Mouse (Mus musculus) brain, embryonic 14.5 days (tissue): ENCODE data around the gene Hnrnpk. TPM values are rescaled to one million over a fixed set of nuclear protein-coding genes. Genes with fewer than 3 reads are reported as not detected.
"Not testable (repeated sequence)": the region's sequence is repeated elsewhere in the genome, so short reads cannot be mapped to it uniquely, and the experiment has no call there.

Experiments used
- DNase-seq: peaks from one replicate; pipeline ENCODE4 v3.0.0-alpha.2; 2011; ENCODE audit warnings: low read depth
- CTCF ChIP-seq: fragments of 200-500 bp; IDR thresholded peaks from 2 replicates; pipeline ENCODE4 v1.5.1; 2012; ENCODE audit warnings: inconsistent platforms, mild to moderate bottlenecking, moderate library complexity, borderline replicate concordance; ENCODE audit not compliant: insufficient read depth, insufficient read length; ENCODE audit errors: extremely low read depth
- POLR2A ChIP-seq: fragments of 200-500 bp; IDR thresholded peaks from 2 replicates; pipeline ENCODE4 v1.6.1; 2012; ENCODE audit warnings: mild to moderate bottlenecking, inconsistent platforms, borderline replicate concordance; ENCODE audit not compliant: poor library complexity, insufficient read depth, insufficient read length, severe bottlenecking; ENCODE audit errors: extremely low read depth
- polyA plus RNA-seq: library from polyadenylated mRNA; depleted of rRNA; stranded (reverse); fragments of >200 nt; gene quantifications from 2 replicates; pipeline ENCODE4 v1.2.3, GENCODE M21; 2012; rRNA removed

The Hnrnpk gene
- 842 and 926 TPM in 2 replicates for polyA plus RNA-seq

DNA sequence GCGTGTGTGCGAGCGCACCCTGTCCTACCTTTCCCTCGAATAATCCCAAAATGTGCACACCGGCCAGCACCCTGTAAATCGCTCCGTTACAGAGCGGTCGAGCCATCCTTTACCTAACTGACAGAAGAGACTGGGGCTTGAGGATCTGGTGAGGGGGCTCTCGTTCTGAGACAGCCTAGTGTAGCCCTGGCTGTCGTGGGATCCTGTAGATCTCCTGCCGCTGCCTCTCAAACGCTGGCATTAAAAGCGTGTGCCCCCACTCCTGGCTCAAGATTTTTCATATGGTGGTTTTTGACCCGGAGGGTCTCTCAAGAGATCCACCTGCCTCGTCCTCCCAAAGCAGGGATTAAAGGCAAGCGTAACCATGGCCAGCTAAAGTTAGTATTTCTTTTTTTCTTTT is at the start of gene Hnrnpk:
Hnrnpk (minus strand) TSS at position 101 of the 400 bp plus-strand sequence.
- DNase-seq: not testable (repeated sequence)

DNA sequence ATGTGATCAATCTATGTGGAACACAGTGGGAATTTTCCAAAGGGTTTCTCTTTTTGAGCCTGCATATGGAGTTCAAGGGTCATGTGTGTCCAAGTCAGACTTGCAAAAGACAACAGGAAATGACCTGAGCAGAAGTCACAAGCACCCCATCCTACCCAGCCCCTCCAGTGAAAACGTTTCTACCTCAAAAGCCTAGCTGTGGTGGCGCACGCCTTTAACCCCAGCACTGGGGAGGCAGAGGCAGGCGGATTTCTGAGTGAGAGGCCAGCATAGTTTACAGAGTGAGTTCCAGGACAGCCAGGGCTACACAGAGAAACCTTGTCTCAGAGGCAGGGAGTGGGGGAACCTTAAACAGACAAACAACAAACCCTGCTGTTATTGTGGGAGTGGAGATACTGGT is 49.1 kb upstream of the Hnrnpk start:
- TF ChIP-seq CTCF (no peak), POLR2A (no peak)
- no peak for DNase-seq

DNA sequence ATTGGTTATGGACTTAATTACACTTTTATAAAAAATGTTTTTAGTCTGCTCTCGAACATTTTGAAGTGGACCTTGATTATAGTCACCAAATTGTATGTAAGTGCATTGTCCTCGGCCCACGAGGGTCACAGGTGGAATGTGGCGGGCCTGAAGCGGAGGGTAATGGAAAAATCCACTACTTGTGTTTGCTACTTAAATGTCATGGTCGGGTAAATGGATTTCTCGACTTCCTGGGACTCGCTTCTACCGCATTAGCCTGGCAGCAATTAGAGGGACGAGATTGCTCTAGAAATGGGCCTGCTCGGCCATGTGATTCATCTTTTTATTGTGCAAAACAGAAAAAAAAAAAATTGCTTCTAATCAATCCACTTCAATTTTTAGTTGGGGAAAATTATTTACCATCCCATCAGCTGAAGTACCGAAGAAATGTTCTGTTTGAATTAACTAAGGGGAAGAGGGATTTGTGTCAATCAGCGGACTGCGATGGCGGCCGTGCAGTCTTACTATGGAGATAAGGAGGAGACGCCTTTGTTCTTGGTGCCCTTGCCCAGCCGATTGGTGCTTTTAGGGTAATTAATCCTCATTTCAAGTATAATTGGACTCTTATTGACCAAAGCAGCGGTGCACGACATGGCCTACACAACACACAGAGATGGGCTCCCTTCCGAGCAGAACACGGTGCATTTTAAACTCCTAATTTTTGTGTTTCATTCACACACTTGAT is 47.5 kb upstream of the Hnrnpk start:
- DNase-seq: peak; percentile 73

DNA sequence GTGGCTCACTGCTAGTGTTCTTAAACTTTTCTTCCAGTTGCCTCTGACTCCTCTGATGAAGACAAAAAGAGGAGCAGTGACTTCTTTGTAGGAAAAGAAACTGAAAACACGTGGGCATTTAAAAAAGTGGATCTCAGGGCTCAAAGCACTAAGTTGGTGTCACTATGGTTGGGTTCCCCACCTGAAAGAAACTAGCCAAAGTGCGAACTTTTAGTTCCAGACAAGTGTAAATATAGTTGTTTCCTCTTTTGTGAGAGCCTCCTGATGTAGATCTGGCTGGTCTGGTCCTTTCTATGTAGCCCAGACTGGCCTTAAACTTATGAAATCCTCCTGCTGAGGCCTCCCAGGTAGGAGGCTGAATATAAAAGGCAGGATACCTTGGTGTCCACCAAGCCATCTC is 43.4 kb upstream of the Hnrnpk start:
- DNase-seq: no peak
- no peak for TF ChIP-seq POLR2A
- TF ChIP-seq CTCF: no peak

More for the DNA sequence above, 47.5 kb upstream of the Hnrnpk start:
- TF ChIP-seq CTCF: no peak
- TF ChIP-seq POLR2A: no peak

DNA sequence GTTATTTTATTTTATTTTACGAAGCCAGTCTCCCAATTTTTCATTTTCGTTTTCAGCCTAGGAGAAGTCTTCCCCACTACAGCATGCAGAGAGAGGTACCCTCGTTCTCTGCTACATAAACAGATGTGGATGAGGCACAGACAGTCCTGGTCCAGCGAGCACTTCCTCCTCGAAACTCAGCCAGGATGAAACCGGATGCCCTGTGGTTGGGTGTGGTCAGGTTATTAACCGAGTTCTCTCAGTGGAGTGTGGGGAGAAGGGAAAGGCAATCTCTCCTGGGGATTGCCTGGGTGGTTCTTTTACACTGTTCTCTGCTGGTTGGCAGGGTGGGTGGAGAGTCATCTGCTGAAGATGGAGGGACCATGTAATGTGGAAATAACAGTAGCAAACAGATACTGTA is 40.6 kb upstream of the Hnrnpk start:
- TF ChIP-seq CTCF: no peak
- TF ChIP-seq POLR2A: no peak
- DNase-seq: no peak

DNA sequence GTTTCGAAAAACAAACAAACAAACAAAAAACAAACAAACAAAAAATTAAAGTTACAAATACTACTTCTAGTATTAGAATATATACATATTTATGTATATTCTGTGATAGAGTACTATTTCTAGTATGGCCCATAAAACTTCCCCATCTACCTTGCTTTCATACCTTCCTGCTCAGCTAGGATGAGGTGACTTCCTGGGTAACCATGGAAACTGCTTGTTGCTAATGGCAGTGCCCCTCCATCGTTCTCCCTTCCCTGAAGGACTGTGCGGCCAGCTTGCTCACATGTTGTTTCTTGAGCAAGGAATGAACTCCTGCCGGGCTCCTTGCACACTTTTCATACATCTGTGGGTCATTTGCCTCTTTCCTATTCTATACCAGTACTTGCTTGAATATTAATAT is 40.2 kb upstream of the Hnrnpk start:
- DNase-seq: no peak
- TF ChIP-seq POLR2A (no peak), CTCF (no peak)

DNA sequence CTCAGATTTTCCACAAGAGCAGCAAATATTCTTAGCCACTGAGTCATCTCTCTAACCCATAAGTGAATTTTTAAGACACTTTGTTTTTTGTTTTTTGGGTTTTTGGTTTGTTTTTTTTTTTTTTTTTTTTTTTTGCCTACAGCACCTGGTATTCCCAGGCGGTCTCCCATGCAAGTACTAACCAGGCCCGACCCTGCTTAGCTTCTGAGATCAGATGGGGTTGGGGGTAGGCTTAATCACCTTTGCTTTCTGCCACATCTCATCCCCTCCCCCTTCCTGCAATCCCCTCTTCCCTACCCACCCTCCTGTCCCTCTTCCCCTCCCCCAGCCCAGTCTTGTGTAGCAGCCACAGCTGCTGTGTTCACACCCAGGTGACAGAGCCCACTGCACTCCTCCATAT is 36.6 kb upstream of the Hnrnpk start:
- TF ChIP-seq CTCF (no peak), POLR2A (no peak)
- DNase-seq: no peak

DNA sequence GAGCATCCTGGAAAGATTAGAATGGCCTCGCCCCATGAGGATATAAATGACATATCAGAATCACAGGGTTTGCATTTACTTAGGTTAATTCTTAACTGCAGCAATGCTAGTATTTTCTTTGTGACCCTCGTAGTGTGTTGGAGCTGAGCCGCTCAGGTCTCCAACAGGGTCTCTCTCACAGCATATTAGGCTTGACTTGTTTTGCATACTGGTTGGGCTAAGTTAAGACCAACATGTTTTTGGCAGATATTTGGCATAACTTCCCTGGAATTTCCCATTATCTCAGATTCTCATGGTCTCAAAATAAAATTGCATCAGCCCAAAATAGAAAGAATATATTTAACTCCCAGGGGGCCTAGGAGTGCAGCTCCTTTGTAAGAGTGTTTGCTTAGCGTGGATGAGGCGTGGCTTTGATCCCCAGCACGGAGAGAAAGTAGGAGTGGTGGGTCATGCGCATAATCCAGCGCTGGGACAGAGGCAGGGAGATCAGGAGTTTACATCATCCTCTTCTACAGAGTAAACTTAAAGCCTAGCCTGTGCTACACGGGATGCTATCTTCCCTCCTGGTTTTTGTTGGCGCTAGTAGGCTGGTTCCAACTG is 20.0 kb upstream of the Hnrnpk start:
- DNase-seq: no peak
- TF ChIP-seq CTCF (no peak), POLR2A (no peak)

DNA sequence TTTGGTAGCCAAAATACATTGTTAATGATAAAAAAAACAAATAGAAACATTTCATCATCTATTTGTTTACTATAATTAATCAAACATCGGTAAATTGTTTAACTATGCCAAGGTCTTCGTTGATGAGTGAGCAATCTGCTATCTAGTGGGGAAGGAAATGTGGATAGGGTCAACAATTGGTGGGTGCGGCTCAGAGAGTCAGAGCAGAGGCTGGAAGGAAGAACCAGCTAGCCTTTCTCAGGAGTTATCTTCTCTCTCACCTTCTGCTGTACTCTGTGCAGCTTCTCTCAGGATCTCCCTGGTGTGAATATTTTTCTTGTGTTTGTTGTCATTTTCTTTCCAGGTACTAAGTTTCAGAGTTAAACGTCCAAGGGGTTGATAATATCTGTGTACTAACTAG is 19.1 kb upstream of the Hnrnpk start:
- DNase-seq: no peak
- no peak for TF ChIP-seq POLR2A

DNA sequence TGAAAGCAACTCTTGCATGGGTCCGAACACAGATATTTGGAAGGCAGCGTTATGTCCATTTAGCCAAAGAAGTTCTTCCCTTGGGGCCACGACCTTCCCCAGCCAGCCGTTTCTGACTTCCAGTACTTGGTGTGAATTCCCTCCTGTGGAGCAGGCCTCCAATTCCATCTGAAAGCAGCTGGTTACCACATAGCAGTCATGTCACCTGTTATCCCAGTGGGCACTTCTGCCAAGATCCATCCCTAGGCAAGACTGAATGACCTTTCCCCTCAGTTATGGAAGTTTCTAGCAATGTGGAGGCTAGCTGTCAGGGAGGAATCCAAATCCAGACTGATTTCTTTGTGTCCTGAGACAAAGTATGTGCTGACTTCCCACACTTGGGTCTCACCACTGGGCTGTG is 17.9 kb upstream of the Hnrnpk start:
- no peak for DNase-seq
- no peak for TF ChIP-seq POLR2A
- no peak for TF ChIP-seq CTCF

DNA sequence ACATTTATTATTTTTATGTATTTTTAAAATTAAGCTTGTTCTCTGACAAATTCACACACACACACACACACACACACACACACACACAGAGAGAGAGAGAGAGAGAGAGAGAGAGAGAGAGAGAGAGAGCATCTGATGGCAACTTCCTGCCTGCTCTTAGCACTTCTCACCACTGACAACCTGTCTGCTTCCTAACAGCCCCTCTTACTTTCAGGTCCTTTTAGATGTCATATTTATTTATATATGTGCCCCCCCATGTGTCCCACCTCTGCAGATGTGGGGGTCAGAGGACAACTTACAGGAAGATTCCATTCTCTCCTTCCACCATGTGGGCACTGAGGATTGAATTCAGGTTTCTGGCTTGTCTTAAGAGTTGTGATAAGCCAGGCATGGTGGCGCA is 16.1 kb upstream of the Hnrnpk start:
- no peak for DNase-seq
- no peak for TF ChIP-seq CTCF
- no peak for TF ChIP-seq POLR2A

DNA sequence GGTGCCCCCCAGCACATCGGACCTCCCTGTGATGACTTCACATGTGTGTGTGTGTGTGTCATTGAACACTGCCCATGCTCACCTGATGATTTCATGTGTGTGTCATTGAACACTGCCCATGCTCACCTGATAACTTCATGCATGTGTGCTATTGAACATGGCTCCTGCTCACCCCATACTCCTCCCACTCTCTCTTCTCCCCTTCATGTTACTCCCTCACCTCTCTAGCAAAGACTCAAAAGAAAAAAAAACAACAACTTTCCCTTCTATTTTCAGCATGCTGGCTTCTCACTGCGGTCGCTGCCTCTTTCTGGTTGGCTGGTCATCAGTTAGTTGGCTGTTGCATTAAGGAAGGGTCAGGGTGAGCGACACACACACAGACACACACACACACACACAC is 15.5 kb upstream of the Hnrnpk start:
- no peak for DNase-seq
- TF ChIP-seq POLR2A: no peak
